Mouse (Mus musculus) midbrain, embryonic 15.5 days (tissue): ENCODE results near the gene Cyp2b19. TPM values are rescaled to one million over a fixed set of nuclear protein-coding genes. Genes with fewer than 3 reads are reported as not detected.

ENCODE experiments used
- ATAC-seq: fragments of 200-750 bp; cut with Nextera tagmentation; replicated peaks from 2 replicates; pipeline ENCODE4 v1.8.0; 2017; ENCODE audit warnings: moderate TSS enrichment
- H3K27ac ChIP-seq: fragments of 300-500 bp; sonication (generic); 2 replicates; pipeline ENCODE4 v1.5.1; 2015; ENCODE audit warnings: mild to moderate bottlenecking, inconsistent platforms
- H3K27me3 ChIP-seq: fragments of 300-500 bp; sonication (generic); replicated peaks from 2 replicates; pipeline ENCODE4 v1.6.1; 2015; ENCODE audit warnings: inconsistent platforms
- H3K36me3 ChIP-seq: fragments of 300-500 bp; sonication (generic); replicated peaks from 2 replicates; pipeline ENCODE4 v1.6.1; 2015; ENCODE audit warnings: inconsistent platforms
- H3K4me1 ChIP-seq: fragments of 300-500 bp; sonication (generic); 2 replicates; pipeline ENCODE4 v1.6.1; 2015; ENCODE audit warnings: inconsistent platforms
- H3K4me2 ChIP-seq: fragments of 300-500 bp; sonication (generic); 2 replicates; pipeline ENCODE4 v1.6.1; 2015; ENCODE audit warnings: inconsistent platforms, mild to moderate bottlenecking, moderate library complexity
- H3K4me3 ChIP-seq: fragments of 300-500 bp; sonication (generic); 2 replicates; pipeline ENCODE4 v1.5.1; 2015; ENCODE audit warnings: mild to moderate bottlenecking, inconsistent platforms
- H3K9ac ChIP-seq: fragments of 300-500 bp; sonication (generic); 2 replicates; pipeline ENCODE4 v1.6.1; 2015; ENCODE audit warnings: mild to moderate bottlenecking, inconsistent platforms
- H3K9me3 ChIP-seq: fragments of 300-500 bp; sonication (generic); 2 replicates; pipeline ENCODE4 v1.6.1; 2016; ENCODE audit warnings: inconsistent platforms
- WGBS: fragments of 180-500 bp; shearing (Covaris S2); methylation state at CpG from one replicate; pipeline ENCODE4 v1.1.7; 2015; ENCODE audit warnings: mixed read lengths; 5-methylcytosine and 5-hydroxymethylcytosine counted together
- polyA plus RNA-seq: library from polyadenylated mRNA; unstranded; fragments of >200 nt; fragmentation: Nextera tagmentation; extraction: Ambion mirVana; gene quantifications from 2 replicates; pipeline ENCODE4 v1.2.1, GENCODE M21; 2015

Gene Cyp2b19
- 0.79 and 1.1 TPM in 2 replicates for polyA plus RNA-seq

GRCm38 (mm10) chr7:26756842-26757241 is at the start of gene Cyp2b19:
Gene Cyp2b19, plus strand, starts transcription at chr7:26757142.
- H3K36me3 ChIP-seq = no peaks in the 10 kb centered on the region; the same call in 1 of the 2 replicates
- H3K9ac ChIP-seq = no peak within 1 kb of the TSS
- H3K27ac ChIP-seq = no peak within 1 kb of the TSS
- no peaks in the 10 kb centered on the region for H3K27me3 ChIP-seq
- no peak within 1 kb of the TSS for H3K4me3 ChIP-seq
- 81% methylated on average over 2 of the region's 2 CpGs for WGBS
- no peaks in the 10 kb centered on the region for H3K4me1 ChIP-seq
- no peak for ATAC-seq
- no peak within 1 kb of the TSS for H3K4me2 ChIP-seq
- 0 out of 2 replicates have a peak, but pooled peaks cover 2% of the 10 kb centered on the region for H3K9me3 ChIP-seq

- Histone ChIP-seq H3K9ac (no peak overlapping the region), H3K27ac (no peak overlapping the region), H3K36me3 (no peaks in the 10 kb centered on the region), H3K9me3 (no peaks in the 10 kb centered on the region), H3K4me3 (no peak overlapping the region), H3K4me2 (no peak overlapping the region), H3K27me3 (no peaks in the 10 kb centered on the region), H3K4me1 (no peaks in the 10 kb centered on the region)
- ATAC-seq = no peak
- 89% methylated on average over 11 of the region's 11 CpGs for WGBS
Measured at GRCm38 (mm10) chr7:26711061-26711460, 45.9 kb upstream of the Cyp2b19 start.

GRCm38 (mm10) chr7:26738940-26739339 is 18.0 kb upstream of the Cyp2b19 start:
- ATAC-seq = no peak
- Histone ChIP-seq H3K27me3 (no peaks in the 10 kb centered on the region), H3K4me3 (no peak overlapping the region), H3K4me1 (no peaks in the 10 kb centered on the region), H3K9me3 (no peaks in the 10 kb centered on the region), H3K36me3 (no peaks in the 10 kb centered on the region), H3K9ac (no peak overlapping the region), H3K27ac (no peak overlapping the region), H3K4me2 (no peak overlapping the region)

GRCm38 (mm10) chr7:26743948-26744347 is 13.0 kb upstream of the Cyp2b19 start:
- no peaks in the 10 kb centered on the region for H3K27me3 ChIP-seq
- no peaks in the 10 kb centered on the region for H3K36me3 ChIP-seq
- H3K4me2 ChIP-seq = no peak overlapping the region
- WGBS = 82% methylated on average over 4 of the region's 4 CpGs
- H3K4me3 ChIP-seq = no peak overlapping the region
- no peak overlapping the region for H3K27ac ChIP-seq
- ATAC-seq = no peak
- H3K9ac ChIP-seq = no peak overlapping the region
- H3K4me1 ChIP-seq = no peaks in the 10 kb centered on the region
- no peaks in the 10 kb centered on the region for H3K9me3 ChIP-seq

GRCm38 (mm10) chr7:26745486-26745885 is 11.5 kb upstream of the Cyp2b19 start:
- no peaks in the 10 kb centered on the region for H3K27me3 ChIP-seq
- no peaks in the 10 kb centered on the region for H3K9me3 ChIP-seq
- no peak overlapping the region for H3K27ac ChIP-seq
- H3K4me1 ChIP-seq = no peaks in the 10 kb centered on the region
- H3K4me2 ChIP-seq = no peak overlapping the region
- no peak for ATAC-seq
- WGBS = 63% methylated on average over 1 of the region's 1 CpGs
- H3K4me3 ChIP-seq = no peak overlapping the region
- H3K9ac ChIP-seq = no peak overlapping the region
- H3K36me3 ChIP-seq = no peaks in the 10 kb centered on the region

GRCm38 (mm10) chr7:26767084-26767483 is 10.1 kb downstream of the Cyp2b19 start:
- ATAC-seq = no peak
- Histone ChIP-seq H3K9ac (no peak overlapping the region), H3K9me3 (no peaks in the 10 kb centered on the region), H3K4me3 (no peak overlapping the region), H3K4me2 (no peak overlapping the region), H3K4me1 (no peaks in the 10 kb centered on the region), H3K27ac (no peak overlapping the region), H3K27me3 (no peaks in the 10 kb centered on the region), H3K36me3 (no peaks in the 10 kb centered on the region)
- WGBS = 75% methylated on average over 1 of the region's 1 CpGs

GRCm38 (mm10) chr7:26769881-26770470 is 13.0 kb downstream of the Cyp2b19 start:
- H3K9me3 ChIP-seq = no peaks in the 10 kb centered on the region
- no peak for ATAC-seq
- H3K9ac ChIP-seq = no peak overlapping the region
- H3K27ac ChIP-seq = no peak overlapping the region
- no peak overlapping the region for H3K4me2 ChIP-seq
- no peaks in the 10 kb centered on the region for H3K4me1 ChIP-seq
- H3K36me3 ChIP-seq = no peaks in the 10 kb centered on the region
- WGBS = 84% methylated on average over 9 of the region's 9 CpGs
- no peaks in the 10 kb centered on the region for H3K27me3 ChIP-seq
- H3K4me3 ChIP-seq = no peak overlapping the region

- WGBS = 90% methylated on average over 3 of the region's 3 CpGs
- Histone ChIP-seq H3K4me2 (no peak overlapping the region), H3K9ac (no peak overlapping the region), H3K27ac (no peak overlapping the region), H3K36me3 (no peaks in the 10 kb centered on the region), H3K9me3 (no peaks in the 10 kb centered on the region), H3K4me1 (no peaks in the 10 kb centered on the region), H3K4me3 (no peak overlapping the region), H3K27me3 (no peaks in the 10 kb centered on the region)
- no peak for ATAC-seq
Measured at GRCm38 (mm10) chr7:26772866-26773586, 16.1 kb downstream of the Cyp2b19 start.

GRCm38 (mm10) chr7:26775866-26776265 is 18.9 kb downstream of the Cyp2b19 start:
- WGBS = 5% methylated on average over 4 of the region's 6 CpGs
- Histone ChIP-seq H3K4me3 (no peak overlapping the region), H3K9ac (no peak overlapping the region), H3K36me3 (no peaks in the 10 kb centered on the region), H3K27ac (no peak overlapping the region), H3K4me1 (0 out of 2 replicates have a peak, but pooled peaks cover 3% of the 10 kb centered on the region), H3K27me3 (no peaks in the 10 kb centered on the region), H3K9me3 (no peaks in the 10 kb centered on the region), H3K4me2 (no peak overlapping the region)
- ATAC-seq = no peak

- H3K4me1 ChIP-seq = peaks cover 9% of the 10 kb centered on the region; the same call in 1 of the 2 replicates
- H3K27me3 ChIP-seq = no peaks in the 10 kb centered on the region
- no peak overlapping the region for H3K9ac ChIP-seq
- WGBS = 51% methylated on average over 2 of the region's 2 CpGs
- ATAC-seq = no peak
- no peaks in the 10 kb centered on the region for H3K9me3 ChIP-seq
- no peaks in the 10 kb centered on the region for H3K36me3 ChIP-seq
- H3K27ac ChIP-seq = no peak overlapping the region
- no peak overlapping the region for H3K4me3 ChIP-seq
- H3K4me2 ChIP-seq = no peak overlapping the region
Measured at GRCm38 (mm10) chr7:26777806-26778205, 20.9 kb downstream of the Cyp2b19 start.

- 38% methylated on average over 6 of the region's 6 CpGs for WGBS
- no peak for ATAC-seq
Measured at GRCm38 (mm10) chr7:26778474-26778873, 21.5 kb downstream of the Cyp2b19 start.

GRCm38 (mm10) chr7:26779799-26780416 is 23.0 kb downstream of the Cyp2b19 start:
- Histone ChIP-seq H3K9ac (no peak overlapping the region), H3K4me3 (0 out of 2 replicates have a peak overlapping the region, but pooled peaks have one; percentile 5), H3K27ac (0 out of 2 replicates have a peak overlapping the region, but pooled peaks have one; percentile 25), H3K4me1 (peaks cover 9% of the 10 kb centered on the region; the same call in 1 of the 2 replicates), H3K9me3 (no peaks in the 10 kb centered on the region), H3K36me3 (no peaks in the 10 kb centered on the region), H3K4me2 (peak overlapping the region; percentile 36), H3K27me3 (no peaks in the 10 kb centered on the region)
- ATAC-seq = peak; percentile 85
- 77% methylated on average over 5 of the region's 5 CpGs for WGBS

More at GRCm38 (mm10) chr7:26778474-26778873, 21.5 kb downstream of the Cyp2b19 start:
- peaks cover 9% of the 10 kb centered on the region; the same call in 1 of the 2 replicates for H3K4me1 ChIP-seq
- no peaks in the 10 kb centered on the region for H3K27me3 ChIP-seq
- H3K27ac ChIP-seq = no peak overlapping the region
- H3K4me2 ChIP-seq = no peak overlapping the region
- no peak overlapping the region for H3K9ac ChIP-seq
- no peaks in the 10 kb centered on the region for H3K9me3 ChIP-seq
- no peaks in the 10 kb centered on the region for H3K36me3 ChIP-seq
- no peak overlapping the region for H3K4me3 ChIP-seq
